Mouse (Mus musculus): Measurements from ENCODE around the gene Nrxn3.

GRCm38 (mm10) chr12:90337496-90338228, 1615.0 kb downstream of the Nrxn3 start:
- TF ChIP-seq POLR2A (IDR thresholded peaks at IDR 0.05; ENCODE audit: control insufficient read depth, extremely low read depth, insufficient read depth, low read length, poor library complexity) = no peak
- no peak for TF ChIP-seq CTCF (IDR thresholded peaks at IDR 0.05; ENCODE audit: borderline replicate concordance, control insufficient read depth, extremely low read depth, insufficient read depth, low read length, poor library complexity)

Measured in thymus, adult 2 months (tissue).